Mouse (Mus musculus): ENCODE measurements around the gene Cftr. TPM values are rescaled to one million over a fixed set of nuclear protein-coding genes. Genes with fewer than 3 reads are reported as not detected.

The Cftr gene
- 0.17 TPM for polyA plus RNA-seq (2017; shearing (Covaris generic))

DNA sequence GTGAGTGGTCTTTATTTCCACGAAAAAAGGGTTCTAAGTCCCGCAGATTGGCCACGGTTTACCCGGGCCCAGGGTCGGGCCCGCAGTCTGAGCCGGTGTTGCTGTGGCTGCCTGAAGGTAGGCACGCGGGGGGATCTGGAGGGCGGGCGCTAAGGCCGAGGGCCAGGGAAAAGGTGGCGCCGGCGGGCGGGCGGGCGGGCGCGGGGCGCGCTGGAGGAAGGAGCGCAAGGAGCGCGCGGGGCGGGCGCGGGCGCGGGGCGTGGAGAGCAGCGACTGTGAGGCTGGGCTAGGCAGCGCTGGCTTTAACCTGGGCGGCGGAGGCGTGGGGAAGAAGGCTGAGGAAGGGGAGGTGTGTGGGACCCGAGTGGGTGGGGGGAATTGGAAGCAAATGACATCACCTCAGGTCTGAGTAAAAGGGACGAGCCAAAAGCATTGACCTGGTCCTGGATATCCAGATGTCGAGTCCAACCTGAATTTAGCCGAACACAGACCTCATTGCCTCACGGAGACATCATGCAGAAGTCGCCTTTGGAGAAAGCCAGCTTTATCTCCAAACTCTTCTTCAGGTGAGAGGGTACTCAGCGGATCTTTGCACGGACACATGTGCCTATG, at the start of gene Cftr:
Cftr (plus strand) TSS at position 377 of the 612 bp plus-strand sequence.

Other genes starting within 250 kb of the Cftr start
- not detected for gene Wnt2, start 140.1 kb upstream of the Cftr start, polyA plus RNA-seq (2017; shearing (Covaris generic))
- gene Asz1, start 61.6 kb upstream of the Cftr start, polyA plus RNA-seq (2017; shearing (Covaris generic)), result not detected